Mouse (Mus musculus) myocyte (in vitro differentiated cells): ENCODE measurements around the gene Faf1. TPM values are rescaled to one million over a fixed set of nuclear protein-coding genes. Genes with fewer than 3 reads are reported as not detected.
A peak's percentile ranks its signal among the peaks of the same experiment; 100 is the strongest.

ENCODE experiments used
- H3K27me3 ChIP-seq: one replicate; pipeline ENCODE4 v1.6.1; 2011; ENCODE audit not compliant: control insufficient read depth, insufficient read depth, insufficient read length
- H3K36me3 ChIP-seq: one replicate; pipeline ENCODE4 v1.6.1; 2011; ENCODE audit not compliant: control insufficient read depth, insufficient read depth
- H3K4me2 ChIP-seq: one replicate; pipeline ENCODE4 v1.6.1; 2011; ENCODE audit warnings: low read depth, control low read depth
- H3K4me3 ChIP-seq: one replicate; pipeline ENCODE4 v1.5.1; 2011; ENCODE audit warnings: mild to moderate bottlenecking, control low read depth, moderate library complexity
- H3K79me2 ChIP-seq: one replicate; pipeline ENCODE4 v1.6.1; 2011; ENCODE audit not compliant: control insufficient read depth, insufficient read depth
- H3ac ChIP-seq: one replicate; pipeline ENCODE4 v1.6.1; 2011; ENCODE audit not compliant: control insufficient read depth, insufficient read length
- CEBPB ChIP-seq: IDR thresholded peaks from 2 replicates; pipeline ENCODE4 v1.6.1; 2011; ENCODE audit warnings: mild to moderate bottlenecking, moderate library complexity; ENCODE audit not compliant: poor library complexity, insufficient read depth, severe bottlenecking
- E2F4 ChIP-seq: IDR thresholded peaks from one replicate; pipeline ENCODE4 v1.6.1; 2011; ENCODE audit warnings: mild to moderate bottlenecking, control low read depth, moderate library complexity; ENCODE audit not compliant: insufficient read depth
- MAX ChIP-seq: IDR thresholded peaks from one replicate; pipeline ENCODE4 v1.6.1; 2011; ENCODE audit warnings: low read depth, mild to moderate bottlenecking, control low read depth
- MYOD1 ChIP-seq, 3 experiments: IDR thresholded peaks; one replicate each; pipeline ENCODE4 v1.6.1; 2011; ENCODE audit warnings: control low read depth in 2 of 3, low read depth in 2 of 3, mild to moderate bottlenecking in 2 of 3, moderate library complexity in 1 of 3; ENCODE audit not compliant: insufficient read length in 2 of 3, control insufficient read depth in 1 of 3
- MYOG ChIP-seq, 3 experiments: IDR thresholded peaks; one replicate each; pipeline ENCODE4 v1.6.1; 2011; ENCODE audit warnings: control low read depth in 2 of 3, low read depth in 2 of 3, mild to moderate bottlenecking in 2 of 3; ENCODE audit not compliant: insufficient read length in 2 of 3, control insufficient read depth in 1 of 3, insufficient read depth in 1 of 3
- POLR2A ChIP-seq: IDR thresholded peaks from one replicate; pipeline ENCODE4 v1.6.1; 2011; ENCODE audit warnings: low read depth, mild to moderate bottlenecking, control low read depth, moderate library complexity; ENCODE audit not compliant: insufficient read length
- POLR2AphosphoS2 ChIP-seq: IDR thresholded peaks from one replicate; pipeline ENCODE4 v1.6.1; 2011; ENCODE audit warnings: low read depth, control low read depth; ENCODE audit not compliant: insufficient read length
- REST ChIP-seq: IDR thresholded peaks from one replicate; pipeline ENCODE4 v1.6.1; 2011; ENCODE audit warnings: mild to moderate bottlenecking, control low read depth, moderate library complexity; ENCODE audit not compliant: insufficient read depth, insufficient read length
- SRF ChIP-seq: IDR thresholded peaks from one replicate; pipeline ENCODE4 v1.6.1; 2011; ENCODE audit warnings: low read depth; ENCODE audit not compliant: control insufficient read depth, insufficient read length
- TCF12 ChIP-seq: IDR thresholded peaks from one replicate; pipeline ENCODE4 v1.6.1; 2011; ENCODE audit warnings: mild to moderate bottlenecking, control low read depth; ENCODE audit not compliant: poor library complexity, insufficient read depth, severe bottlenecking
- TCF3 ChIP-seq: IDR thresholded peaks from one replicate; pipeline ENCODE4 v1.6.1; 2011; ENCODE audit warnings: low read depth, control low read depth; ENCODE audit not compliant: insufficient read length
- USF1 ChIP-seq: IDR thresholded peaks from one replicate; pipeline ENCODE4 v1.6.1; 2011; ENCODE audit warnings: low read depth, mild to moderate bottlenecking, control low read depth, moderate library complexity
- polyA plus RNA-seq: library from polyadenylated mRNA; unstranded; fragments of >200 nt; fragmentation: generic; extraction: Trizol; gene quantifications from one replicate; pipeline ENCODE4 v1.2.1, GENCODE M21; 2012; ENCODE audit warnings: missing spikeins

Faf1 gene
- polyA plus RNA-seq, 1 experiment: 30.1 TPM

DNA sequence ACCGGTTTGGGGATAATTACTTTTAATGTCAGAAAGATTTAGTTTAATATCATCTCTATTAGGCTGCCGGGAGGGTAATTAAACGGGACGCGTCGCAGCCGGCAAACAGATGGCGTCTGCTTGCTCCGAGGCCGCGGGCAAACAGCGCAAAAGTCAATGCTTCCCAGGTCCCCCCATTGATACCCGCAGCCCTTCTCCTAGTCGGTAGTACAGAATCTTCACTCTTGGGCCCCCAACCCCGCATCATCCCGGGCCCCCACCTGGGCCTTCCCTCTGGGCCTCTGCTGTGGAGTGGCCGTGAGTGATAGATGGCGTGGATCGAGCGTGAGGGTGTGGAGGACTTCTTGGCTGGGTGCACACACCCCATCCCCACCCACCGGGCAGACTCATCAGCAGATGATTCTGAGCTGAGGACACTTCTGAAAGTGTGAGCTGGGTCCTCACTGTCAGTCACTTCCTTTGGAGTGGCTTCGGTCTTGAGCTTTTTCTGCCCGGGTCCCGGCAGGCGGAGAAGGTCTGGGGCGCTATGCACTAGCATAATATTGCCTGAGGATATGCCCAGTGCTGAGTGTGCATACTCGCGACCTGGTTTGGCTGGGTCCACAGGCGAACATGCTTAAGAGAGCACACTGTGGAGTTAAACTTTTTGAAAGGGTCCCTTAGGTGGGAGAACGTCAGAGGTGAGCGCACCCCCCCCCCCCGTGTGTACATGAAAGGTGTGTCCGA, 298.4 kb downstream of the Faf1 start:
- no peak for TF ChIP-seq MYOD1 (IDR thresholded peaks at IDR 0.05; ENCODE audit: control insufficient read depth in 1 of 3, insufficient read length in 2 of 3, low read depth in 2 of 3)
- no peak for TF ChIP-seq CEBPB
- no peak for TF ChIP-seq E2F4
- TF ChIP-seq POLR2A: no peak
- no peak for TF ChIP-seq USF1
- no peak for TF ChIP-seq TCF3
- no peak for TF ChIP-seq MAX
- TF ChIP-seq MYOG (IDR thresholded peaks at IDR 0.05; ENCODE audit: control insufficient read depth in 1 of 3, insufficient read depth in 1 of 3, insufficient read length in 2 of 3, low read depth in 2 of 3): no peak
- TF ChIP-seq REST: no peak
- TF ChIP-seq SRF: no peak
- Histone ChIP-seq H3K4me2 (no peak overlapping the region), H3K4me3 (no peak overlapping the region)

DNA sequence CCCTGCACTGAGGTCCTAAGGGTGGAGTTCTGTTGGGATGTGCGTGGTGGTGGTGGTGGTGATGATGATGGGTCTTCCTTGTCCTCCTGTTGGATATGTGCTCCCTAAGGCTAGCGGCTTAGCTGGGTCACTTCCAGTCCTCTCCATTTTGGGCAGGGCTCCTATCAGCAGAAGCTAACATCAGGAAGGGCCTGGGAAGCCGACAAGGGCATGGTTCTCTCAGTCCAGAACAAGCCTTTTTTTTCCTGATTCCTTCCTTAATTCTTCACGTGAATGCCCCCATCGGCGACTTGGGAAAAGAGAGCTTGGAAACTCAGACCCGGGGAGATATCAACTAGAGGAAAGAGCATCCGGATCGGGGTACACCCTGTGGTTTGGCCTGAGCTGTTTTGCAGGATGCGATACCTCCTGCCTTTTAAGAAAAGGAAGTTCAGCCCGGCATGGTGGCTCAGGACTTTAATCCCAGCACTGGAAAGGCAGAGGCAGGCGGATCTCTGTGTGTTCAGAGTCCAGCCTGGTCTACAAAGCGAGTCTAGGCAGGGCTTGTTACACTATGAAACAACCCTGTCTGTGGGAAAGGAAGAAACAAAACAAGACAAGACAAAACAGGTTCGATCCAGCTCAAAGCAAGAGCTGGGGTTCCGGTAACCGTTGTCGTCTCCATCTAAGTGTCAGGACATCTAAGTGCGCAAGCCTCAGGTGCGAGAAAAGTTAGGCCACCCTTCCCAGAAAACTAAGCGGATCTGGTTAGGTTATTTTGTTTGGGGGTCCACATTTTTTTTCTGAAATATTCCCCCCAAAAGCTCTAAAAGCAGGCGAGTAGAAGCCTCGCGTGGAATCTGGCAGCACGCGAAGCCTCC, 299.2 kb downstream of the Faf1 start:
- H3K79me2 ChIP-seq: no peaks in the 10 kb centered on the region
- H3ac ChIP-seq: no peak overlapping the region
- no peaks in the 10 kb centered on the region for H3K27me3 ChIP-seq
- TF ChIP-seq SRF (no peak), REST (no peak), TCF12 (no peak), MYOD1 (IDR thresholded peaks at IDR 0.05; ENCODE audit: control insufficient read depth in 1 of 3, insufficient read length in 2 of 3, low read depth in 2 of 3) (no peak), POLR2AphosphoS2 (no peak), TCF3 (no peak), MYOG (IDR thresholded peaks at IDR 0.05; ENCODE audit: control insufficient read depth in 1 of 3, insufficient read depth in 1 of 3, insufficient read length in 2 of 3, low read depth in 2 of 3) (no peak), USF1 (no peak), MAX (no peak), E2F4 (no peak), POLR2A (no peak), CEBPB (no peak)
- H3K4me2 ChIP-seq: no peak overlapping the region
- no peak overlapping the region for H3K4me3 ChIP-seq
- no peaks in the 10 kb centered on the region for H3K36me3 ChIP-seq

More for the DNA sequence above, 298.4 kb downstream of the Faf1 start:
- Histone ChIP-seq H3K36me3 (no peaks in the 10 kb centered on the region), H3ac (no peak overlapping the region), H3K27me3 (no peaks in the 10 kb centered on the region), H3K79me2 (no peaks in the 10 kb centered on the region)

DNA sequence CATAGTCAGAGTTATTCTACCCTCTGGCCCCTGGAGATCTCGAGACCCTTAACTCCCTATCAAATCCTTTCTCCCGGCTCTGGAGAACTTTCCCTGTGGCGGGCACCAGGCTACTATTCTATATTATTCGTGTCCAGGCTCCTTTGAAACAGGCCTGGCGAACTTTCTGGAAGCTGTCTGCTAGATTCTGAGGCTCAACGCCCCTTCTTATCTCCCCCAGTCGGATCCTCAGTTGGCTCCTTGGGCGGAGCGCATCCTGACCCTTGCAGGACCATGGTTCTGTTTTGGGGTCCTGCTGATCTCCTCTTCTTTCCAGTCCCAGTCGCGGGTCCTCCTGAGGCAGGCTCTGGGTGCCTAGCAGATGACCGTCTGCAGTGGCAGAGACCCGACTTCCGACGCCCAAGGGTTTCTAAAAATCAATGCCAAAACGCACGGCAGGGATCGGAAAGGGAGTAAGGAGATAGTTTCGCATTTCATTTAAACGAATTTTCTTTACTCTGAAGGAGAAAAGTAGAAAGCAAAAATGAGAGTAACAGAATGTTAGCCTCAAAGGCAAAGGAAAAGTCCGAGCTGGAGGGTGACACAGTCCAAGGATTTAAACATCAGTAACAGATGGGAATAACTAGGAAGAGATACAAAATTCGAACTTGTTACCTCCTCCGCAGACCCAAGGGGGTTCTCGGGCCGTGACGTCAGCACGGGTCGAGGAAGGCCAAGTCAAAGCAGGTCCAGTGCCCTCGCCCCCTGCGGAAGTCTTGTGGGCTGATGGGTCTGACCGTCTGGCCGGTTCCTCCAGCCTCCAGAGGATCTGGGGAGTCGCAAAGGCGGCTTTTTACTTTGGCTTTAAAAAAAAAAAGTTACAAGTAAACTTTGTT, 300.1 kb downstream of the Faf1 start:
- TF ChIP-seq POLR2AphosphoS2 (no peak), SRF (no peak), MYOG (IDR thresholded peaks at IDR 0.05; ENCODE audit: control insufficient read depth in 1 of 3, insufficient read depth in 1 of 3, insufficient read length in 2 of 3, low read depth in 2 of 3) (no peak), CEBPB (no peak), USF1 (no peak), MAX (no peak)
- peak overlapping the region; percentile 34 for H3K4me3 ChIP-seq
- H3ac ChIP-seq: peak overlapping the region; percentile 73
- peak overlapping the region; percentile 58 for H3K4me2 ChIP-seq
- no peaks in the 10 kb centered on the region for H3K79me2 ChIP-seq
- peaks cover 4% of the 10 kb centered on the region for H3K36me3 ChIP-seq
- no peaks in the 10 kb centered on the region for H3K27me3 ChIP-seq

DNA sequence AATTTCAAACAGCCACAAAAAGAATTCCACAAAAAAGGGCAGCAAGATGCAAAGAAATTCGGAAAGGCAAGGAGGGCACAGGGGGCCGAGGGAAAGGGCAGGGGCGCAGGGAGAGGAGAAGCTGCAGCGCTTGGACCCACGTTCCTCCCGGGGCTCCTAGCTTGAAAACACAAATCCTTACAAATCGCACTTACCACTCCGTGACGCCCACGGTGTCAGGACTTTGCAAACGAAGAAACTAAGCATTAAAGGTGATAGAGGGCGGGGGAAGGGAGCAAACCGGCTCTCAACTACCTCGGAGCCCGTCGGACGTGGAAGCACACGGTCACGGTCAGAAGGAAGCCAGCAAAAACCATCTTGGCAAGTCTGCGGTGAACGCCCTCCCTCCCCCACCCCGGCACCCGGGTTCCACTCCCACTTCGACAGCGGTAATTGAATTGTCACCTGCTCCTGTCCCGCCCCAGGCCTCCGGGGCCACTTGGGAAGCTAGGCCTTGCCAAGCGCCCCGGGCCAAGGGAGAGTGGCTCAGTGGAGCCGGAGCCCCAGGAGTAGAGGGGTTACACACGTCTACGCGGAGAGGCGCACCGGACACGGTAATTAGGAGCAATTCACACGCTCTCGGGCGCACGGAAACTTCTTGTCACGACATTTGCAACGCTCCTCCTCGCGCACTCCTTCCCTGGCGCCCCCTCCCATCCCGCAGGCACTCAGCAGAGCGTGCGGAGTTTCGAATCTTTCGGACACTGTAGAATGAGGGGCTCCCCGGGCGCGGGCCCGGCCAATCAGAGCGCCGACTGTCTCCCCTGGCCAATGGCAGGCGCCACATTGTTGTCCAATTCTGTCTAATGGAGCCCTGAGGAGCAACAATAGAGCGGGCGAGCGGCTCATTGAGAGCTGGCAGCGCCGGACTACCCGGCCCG, 301.0 kb downstream of the Faf1 start, which contains the start of gene Dmrta2:
Gene Dmrta2, plus strand, starts transcription at position 906 of the 920 bp plus-strand sequence.
- Histone ChIP-seq H3K36me3 (peaks cover 4% of the 10 kb centered on the region), H3K27me3 (no peaks in the 10 kb centered on the region), H3K4me2 (peak within 1 kb of the TSS; percentile 70), H3K79me2 (no peaks in the 10 kb centered on the region), H3ac (peak within 1 kb of the TSS; percentile 73), H3K4me3 (peak within 1 kb of the TSS; percentile 34)
- TF ChIP-seq CEBPB: no peak
- TF ChIP-seq POLR2A: peak; percentile 15
